17 mouse cellular contexts compared by ENCODE assay signal in the genomic region with DNA sequence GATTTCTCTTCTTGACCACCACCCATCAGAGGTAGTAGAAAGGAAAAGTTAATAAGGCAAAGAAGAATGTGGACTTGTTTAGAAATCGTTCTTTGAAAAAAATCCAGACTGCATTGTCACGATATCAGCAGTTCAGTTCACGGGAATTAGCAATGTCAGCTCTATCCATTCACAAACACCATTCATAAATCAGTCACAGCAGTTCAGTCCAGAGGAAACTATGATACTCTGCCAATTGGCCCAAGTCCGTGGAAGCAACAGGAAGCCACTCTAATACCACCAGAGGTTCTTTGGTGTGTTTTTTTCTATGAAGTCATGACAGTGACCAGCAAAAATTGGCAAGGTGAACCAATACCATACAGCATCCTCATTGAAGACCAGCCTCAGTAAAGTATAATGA.
A peak's percentile ranks its signal among the peaks of the same experiment; 100 is the strongest.
DNase-seq lines count a peak whose midpoint lies in the region; ATAC-seq and TF ChIP-seq lines count a peak whose summit lies in the region.
"Had no signal": no experiment of that assay in that cellular context is flagged by ENCODE, and none has a peak within 500 bp of the region (broad histone marks: within the 10 kb centered on the region; RNA-seq: fewer than 3 reads in every experiment).

No protein-coding gene starts in this region.

- 57% methylated on average over 4 of the region's 4 CpGs for WGBS in hindbrain, embryonic 13.5 days
- 65% methylated on average over 4 of the region's 4 CpGs for WGBS in hindbrain, embryonic 10.5 days
- WGBS in midbrain, embryonic 12.5 days = 70% methylated on average over 4 of the region's 4 CpGs
- 55% methylated on average over 4 of the region's 4 CpGs for WGBS in midbrain, embryonic 15.5 days
- 28% methylated on average over 4 of the region's 4 CpGs for WGBS in hindbrain, postnatal 0 days

- no peaks in the 10 kb centered on the region for H3K36me3 ChIP-seq in hindbrain, embryonic 13.5 days
- no peaks in the 10 kb centered on the region for H3K36me3 ChIP-seq in hindbrain, embryonic 10.5 days
- no peaks in the 10 kb centered on the region for H3K36me3 ChIP-seq in midbrain, embryonic 12.5 days
- H3K36me3 ChIP-seq in midbrain, embryonic 15.5 days (replicated peaks) = no peaks in the 10 kb centered on the region
- H3K36me3 ChIP-seq in hindbrain, postnatal 0 days (ENCODE audit: insufficient read depth, low read length) = no peaks in the 10 kb centered on the region
- H3K36me3 ChIP-seq: embryonic facial prominence, embryonic 12.5 days; forebrain, embryonic 15.5 days had no signal

- no peak overlapping the region for H3K9ac ChIP-seq in hindbrain, embryonic 13.5 days
- H3K9ac ChIP-seq in midbrain, embryonic 12.5 days (replicated peaks) = no peak overlapping the region
- H3K9ac ChIP-seq in midbrain, embryonic 15.5 days = no peak overlapping the region
- H3K9ac ChIP-seq in hindbrain, postnatal 0 days (replicated peaks; ENCODE audit: low read length) = no peak overlapping the region
- H3K9ac ChIP-seq: embryonic facial prominence, embryonic 12.5 days; forebrain, embryonic 15.5 days had no signal

- no peaks in the 10 kb centered on the region for H3K27me3 ChIP-seq in hindbrain, embryonic 13.5 days
- H3K27me3 ChIP-seq in hindbrain, embryonic 10.5 days (ENCODE audit: insufficient read depth, poor library complexity, severe bottlenecking) = no peaks in the 10 kb centered on the region
- H3K27me3 ChIP-seq in midbrain, embryonic 12.5 days = no peaks in the 10 kb centered on the region
- no peaks in the 10 kb centered on the region for H3K27me3 ChIP-seq in midbrain, embryonic 15.5 days (replicated peaks)
- no peaks in the 10 kb centered on the region for H3K27me3 ChIP-seq in hindbrain, postnatal 0 days (ENCODE audit: insufficient read depth, low read length)
- H3K27me3 ChIP-seq: CH12.LX; embryonic facial prominence, embryonic 12.5 days; forebrain, embryonic 15.5 days had no signal

- no peak overlapping the region for H3K27ac ChIP-seq in hindbrain, embryonic 13.5 days
- no peak overlapping the region for H3K27ac ChIP-seq in hindbrain, embryonic 10.5 days
- H3K27ac ChIP-seq in midbrain, embryonic 12.5 days (replicated peaks) = no peak overlapping the region
- H3K27ac ChIP-seq in midbrain, embryonic 15.5 days = no peak overlapping the region
- no peak overlapping the region for H3K27ac ChIP-seq in hindbrain, postnatal 0 days
- H3K27ac ChIP-seq: embryonic facial prominence, embryonic 12.5 days; forebrain, embryonic 15.5 days had no signal

- 0 out of 2 replicates have a peak, but pooled peaks have one; percentile 46 for ATAC-seq in hindbrain, embryonic 13.5 days (ENCODE audit: low FRiP score)
- 0 out of 2 replicates have a peak, but pooled peaks have one; percentile 12 for ATAC-seq in midbrain, embryonic 12.5 days (ENCODE audit: low FRiP score, low read depth)
- ATAC-seq in midbrain, embryonic 15.5 days (replicated peaks) = no peak
- peak; percentile 74 for ATAC-seq in hindbrain, postnatal 0 days
- ATAC-seq: forebrain, embryonic 15.5 days had no signal

- no peak overlapping the region for H3K4me2 ChIP-seq in hindbrain, embryonic 13.5 days
- H3K4me2 ChIP-seq in midbrain, embryonic 12.5 days (replicated peaks) = no peak overlapping the region
- no peak overlapping the region for H3K4me2 ChIP-seq in midbrain, embryonic 15.5 days
- no peak overlapping the region for H3K4me2 ChIP-seq in hindbrain, postnatal 0 days (ENCODE audit: low read depth, low read length)
- H3K4me2 ChIP-seq: embryonic facial prominence, embryonic 12.5 days; forebrain, embryonic 15.5 days had no signal

- TF ChIP-seq POLR2A in brain, embryonic 14.5 days (IDR thresholded peaks at IDR 0.05; ENCODE audit: borderline replicate concordance, extremely low read depth, insufficient read depth, insufficient read length, poor library complexity, severe bottlenecking) = no peak

- H3K9me3 ChIP-seq in hindbrain, embryonic 13.5 days = no peaks in the 10 kb centered on the region
- H3K9me3 ChIP-seq in hindbrain, embryonic 10.5 days = no peaks in the 10 kb centered on the region
- no peaks in the 10 kb centered on the region for H3K9me3 ChIP-seq in midbrain, embryonic 12.5 days
- H3K9me3 ChIP-seq in midbrain, embryonic 15.5 days = no peaks in the 10 kb centered on the region
- no peaks in the 10 kb centered on the region for H3K9me3 ChIP-seq in hindbrain, postnatal 0 days (ENCODE audit: low read length)
- H3K9me3 ChIP-seq: embryonic facial prominence, embryonic 12.5 days; forebrain, embryonic 15.5 days had no signal

- H3K4me1 ChIP-seq in hindbrain, embryonic 13.5 days (replicated peaks) = no peaks in the 10 kb centered on the region
- no peaks in the 10 kb centered on the region for H3K4me1 ChIP-seq in hindbrain, embryonic 10.5 days (replicated peaks)
- no peaks in the 10 kb centered on the region for H3K4me1 ChIP-seq in midbrain, embryonic 12.5 days
- H3K4me1 ChIP-seq in midbrain, embryonic 15.5 days = no peaks in the 10 kb centered on the region
- no peaks in the 10 kb centered on the region for H3K4me1 ChIP-seq in hindbrain, postnatal 0 days (ENCODE audit: insufficient read depth, low read length)
- H3K4me1 ChIP-seq: embryonic facial prominence, embryonic 12.5 days; forebrain, embryonic 15.5 days had no signal

- TF ChIP-seq CTCF in brain, embryonic 14.5 days (IDR thresholded peaks at IDR 0.05; ENCODE audit: borderline replicate concordance, extremely low read depth, insufficient read depth, insufficient read length) = no peak
- no peak for TF ChIP-seq CTCF in hindbrain, postnatal 0 days (IDR thresholded peaks at IDR 0.05; ENCODE audit: low read depth)

- H3K4me3 ChIP-seq in hindbrain, embryonic 13.5 days = no peak overlapping the region
- no peak overlapping the region for H3K4me3 ChIP-seq in hindbrain, embryonic 10.5 days
- no peak overlapping the region for H3K4me3 ChIP-seq in midbrain, embryonic 12.5 days
- no peak overlapping the region for H3K4me3 ChIP-seq in midbrain, embryonic 15.5 days
- no peak overlapping the region for H3K4me3 ChIP-seq in hindbrain, postnatal 0 days (ENCODE audit: low read length)
- H3K4me3 ChIP-seq: embryonic facial prominence, embryonic 12.5 days; forebrain, embryonic 15.5 days had no signal

- no peak for DNase-seq in hindbrain, embryonic 10.5 days (ENCODE audit: low spot score)
- peak; percentile 9 for DNase-seq in brain, embryonic 14.5 days (ENCODE audit: low read depth)
- DNase-seq in hindbrain, postnatal 0 days (ENCODE audit: low spot score) = peak; percentile 48
- no peak for DNase-seq in thymus, postnatal 4 days
- DNase-seq: adrenal gland, adult 2 months; adrenal gland, postnatal 25 days; cerebellum, adult 2 months; gastrocnemius, postnatal 36 days; heart, adult 11 months; heart, postnatal 10 days; heart, postnatal 4 days had no signal

Comparison
In these comparisons a context has a peak if more than half of its experiments do, and no peak if none do; other contexts are left out.
1. DNase-seq: peak in brain, embryonic 14.5 days (single experiment) and hindbrain, postnatal 0 days (single experiment); none in hindbrain, embryonic 10.5 days (single experiment) and thymus, postnatal 4 days (single experiment).